8 mouse cellular contexts compared by ENCODE assay signal in the genomic region with DNA sequence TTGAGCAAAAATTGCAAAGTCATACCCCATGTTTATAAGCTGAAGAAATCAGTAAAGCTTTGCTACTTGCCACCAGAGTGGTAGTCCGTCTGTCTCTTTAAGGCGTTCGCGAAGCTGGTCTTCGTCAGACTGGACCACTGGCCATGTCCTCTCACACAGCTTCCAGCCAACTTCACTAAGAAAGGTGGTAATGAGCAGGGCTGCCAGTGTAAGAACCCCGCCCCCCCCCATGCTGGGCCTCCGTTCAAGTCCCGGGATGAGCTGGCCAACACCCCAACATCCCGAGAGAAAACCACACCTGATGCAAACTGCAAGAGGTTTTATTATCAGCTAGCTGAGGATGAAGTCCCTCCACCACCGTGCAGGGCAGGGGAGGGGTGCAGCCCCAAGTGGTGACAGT. TPM values are rescaled to one million over a fixed set of nuclear protein-coding genes. Genes with fewer than 3 reads are reported as not detected.
"Had no signal": no experiment of that assay in that cellular context is flagged by ENCODE, and none has a peak within 500 bp of the region (broad histone marks: within the 10 kb centered on the region; RNA-seq: fewer than 3 reads in every experiment).

No protein-coding gene starts in this region.

RNA-seq across cellular contexts. Expression of a gene that starts 20.5 kb away (rescaled TPM):
- polyA plus RNA-seq: liver, adult 2 months; liver, postnatal 0 days; midbrain, postnatal 0 days; myocyte had no signal

RNA-seq across cellular contexts. Expression of a gene that starts 27.3 kb away (rescaled TPM):
- polyA plus RNA-seq: limb, embryonic 11.5 days; liver, adult 2 months; liver, embryonic 12.5 days; lung, postnatal 0 days; midbrain, embryonic 10.5 days; myocyte had no signal
